Mouse (Mus musculus) megakaryocyte, adult 5-6 weeks (primary cell): ENCODE results near the gene Cd82. TPM values are rescaled to one million over a fixed set of nuclear protein-coding genes. Genes with fewer than 3 reads are reported as not detected.

ENCODE experiments used
- ATAC-seq: 2 replicates; pipeline ENCODE4 v1.8.0; 2016; ENCODE audit warnings: mild to moderate bottlenecking, inconsistent platforms; ENCODE audit not compliant: poor library complexity, severe bottlenecking
- total RNA-seq, 2 experiments: library from RNA; stranded (forward) in 1 of 2; stranded (reverse) in 1 of 2; fragments of 153-499, 151-499 nt in 1 of 2; fragments of 221-1000, 200-1000 nt in 1 of 2; gene quantifications; 2 replicates each; pipeline versions ENCODE4 v1.2.3 to v1.2.4; 2015 to 2017

The Cd82 gene
- total RNA-seq, 2 experiments from 2014 or later: 30.1 to 43.1 TPM

- ATAC-seq: 0 out of 2 replicates have a peak, but pooled peaks have one; percentile 22
Measured at GRCm38 (mm10) chr2:93469118-93469517, 6.2 kb upstream of the Cd82 start.

GRCm38 (mm10) chr2:93466314-93466713, 3.4 kb upstream of the Cd82 start:
- no peak for ATAC-seq

- peak; percentile 73 for ATAC-seq
Measured at GRCm38 (mm10) chr2:93461869-93462714, 848 bp downstream of the Cd82 start.

- ATAC-seq: no peak
Measured at GRCm38 (mm10) chr2:93460786-93461469, 2.0 kb downstream of the Cd82 start.

- peak; percentile 8; the same call in 1 of the 2 replicates for ATAC-seq
Measured at GRCm38 (mm10) chr2:93459208-93459920, 3.6 kb downstream of the Cd82 start.

- no peak for ATAC-seq
Measured at GRCm38 (mm10) chr2:93458332-93459207, 4.4 kb downstream of the Cd82 start.

GRCm38 (mm10) chr2:93457426-93458130, 5.4 kb downstream of the Cd82 start:
- ATAC-seq: peak; percentile 33

GRCm38 (mm10) chr2:93456140-93456539, 6.8 kb downstream of the Cd82 start:
- ATAC-seq: no peak

GRCm38 (mm10) chr2:93454817-93455591, 7.9 kb downstream of the Cd82 start:
- no peak for ATAC-seq

GRCm38 (mm10) chr2:93454334-93454733, 8.6 kb downstream of the Cd82 start:
- ATAC-seq: no peak

GRCm38 (mm10) chr2:93453046-93453445, 9.9 kb downstream of the Cd82 start:
- no peak for ATAC-seq

- no peak for ATAC-seq
Measured at GRCm38 (mm10) chr2:93452506-93452905, 10.4 kb downstream of the Cd82 start.

GRCm38 (mm10) chr2:93452057-93452456, 10.9 kb downstream of the Cd82 start:
- ATAC-seq: no peak

- 0 out of 2 replicates have a peak, but pooled peaks have one; percentile 14 for ATAC-seq
Measured at GRCm38 (mm10) chr2:93451219-93451938, 11.6 kb downstream of the Cd82 start.

GRCm38 (mm10) chr2:93450695-93451094, 12.2 kb downstream of the Cd82 start:
- ATAC-seq: no peak

GRCm38 (mm10) chr2:93449657-93450056, 13.3 kb downstream of the Cd82 start:
- ATAC-seq: peak; percentile 12; the same call in 1 of the 2 replicates

- ATAC-seq: no peak
Measured at GRCm38 (mm10) chr2:93448774-93449173, 14.2 kb downstream of the Cd82 start.
